Mouse (Mus musculus) stomach, embryonic 16.5 days (tissue): ENCODE measurements at regions not wholly inside any gene's neighbourhood (a gene's known extent, or its start where the extent isn't known, plus 50 kb on each side); places are given as distances from the start of the nearest gene placed in this dataset.

Experiments used
- ATAC-seq: fragments of 200-750 bp; cut with Nextera tagmentation; 2 replicates; pipeline ENCODE4 v1.8.0; 2017; ENCODE audit warnings: moderate number of reproducible peaks, moderate TSS enrichment; ENCODE audit not compliant: insufficient read depth, low FRiP score
- H3K27ac ChIP-seq: fragments of 300-500 bp; sonication (generic); 2 replicates; pipeline ENCODE4 v1.5.1; 2014; ENCODE audit warnings: low read length
- H3K27me3 ChIP-seq: fragments of 300-500 bp; sonication (generic); 2 replicates; pipeline ENCODE4 v1.6.1; 2014; ENCODE audit warnings: low read length, control low read depth, mixed read lengths; ENCODE audit not compliant: control insufficient read depth, insufficient read depth
- H3K36me3 ChIP-seq: fragments of 300-500 bp; sonication (generic); 2 replicates; pipeline ENCODE4 v1.6.1; 2014; ENCODE audit warnings: low read length; ENCODE audit not compliant: control insufficient read depth, insufficient read depth
- H3K4me1 ChIP-seq: fragments of 300-500 bp; sonication (generic); 2 replicates; pipeline ENCODE4 v1.6.1; 2014; ENCODE audit warnings: low read length, control low read depth, mixed read lengths; ENCODE audit not compliant: control insufficient read depth, insufficient read depth
- H3K4me2 ChIP-seq: fragments of 300-500 bp; sonication (generic); 2 replicates; pipeline ENCODE4 v1.6.1; 2014; ENCODE audit warnings: low read depth, low read length, mixed read lengths
- H3K4me3 ChIP-seq: fragments of 300-500 bp; sonication (generic); replicated peaks from 2 replicates; pipeline ENCODE4 v1.5.1; 2014; ENCODE audit warnings: mild to moderate bottlenecking, low read length
- H3K9ac ChIP-seq: fragments of 300-500 bp; sonication (generic); 2 replicates; pipeline ENCODE4 v1.6.1; 2014; ENCODE audit warnings: low read length
- H3K9me3 ChIP-seq: fragments of 300-500 bp; sonication (generic); replicated peaks from 2 replicates; pipeline ENCODE4 v1.6.1; 2016; ENCODE audit warnings: low read length, control low read depth; ENCODE audit not compliant: control insufficient read depth
- WGBS: fragments of 180-500 bp; shearing (Covaris S2); extraction: QIAGEN DNeasy Blood & Tissue Kit; methylation state at CpG from one replicate; pipeline ENCODE4 v1.1.7; 2014; 5-methylcytosine and 5-hydroxymethylcytosine counted together

DNA sequence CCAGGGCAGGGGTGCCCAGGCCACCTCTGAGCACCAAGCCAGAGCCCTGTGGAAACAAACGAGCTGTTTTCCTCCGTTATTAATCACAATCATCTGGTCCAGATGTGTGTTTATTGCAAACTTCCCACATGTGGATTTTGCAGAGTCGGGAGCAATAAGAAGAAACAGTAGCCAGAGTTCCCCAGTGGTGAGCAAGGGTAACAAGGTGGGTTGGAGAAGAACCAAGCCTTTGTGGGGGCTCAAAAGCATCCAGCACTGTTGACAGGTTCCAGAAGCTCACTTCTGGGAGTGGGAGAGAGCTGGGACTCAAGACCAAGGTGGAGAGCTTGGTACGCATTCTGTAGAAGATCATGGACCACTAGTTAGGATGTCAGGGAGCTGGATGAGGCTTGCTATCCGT lies 63.6 kb downstream of the Hif1an start:
- no peaks in the 10 kb centered on the region for H3K9me3 ChIP-seq
- no peak overlapping the region for H3K9ac ChIP-seq
- no peak overlapping the region for H3K4me3 ChIP-seq
- ATAC-seq = no peak
- H3K4me2 ChIP-seq = no peak overlapping the region
- H3K27me3 ChIP-seq = no peaks in the 10 kb centered on the region
- H3K4me1 ChIP-seq = no peaks in the 10 kb centered on the region
- no peaks in the 10 kb centered on the region for H3K36me3 ChIP-seq
- WGBS = 61% methylated on average over 5 of the region's 5 CpGs
- H3K27ac ChIP-seq = no peak overlapping the region

DNA sequence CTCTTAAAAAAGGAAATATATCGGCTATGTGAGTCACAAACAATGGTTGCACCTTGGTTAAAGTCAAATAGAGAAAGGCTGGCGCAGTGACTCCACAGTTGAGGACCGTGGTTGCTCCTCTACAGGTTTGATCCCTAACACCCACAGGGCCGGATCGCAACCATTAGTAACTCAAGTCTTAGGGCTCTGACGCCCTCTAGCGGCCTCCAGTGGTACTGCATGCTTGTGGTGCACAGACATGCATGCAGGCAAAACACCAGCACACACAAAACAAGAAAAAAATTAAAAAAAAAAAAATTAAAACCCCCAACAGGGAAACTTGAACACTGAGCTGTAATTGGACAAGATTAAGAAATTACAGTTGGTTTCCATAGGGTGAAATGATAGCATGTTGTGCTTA lies 67.1 kb downstream of the Hif1an start:
- 65% methylated on average over 7 of the region's 7 CpGs for WGBS
- no peaks in the 10 kb centered on the region for H3K36me3 ChIP-seq
- no peaks in the 10 kb centered on the region for H3K9me3 ChIP-seq
- no peaks in the 10 kb centered on the region for H3K27me3 ChIP-seq
- no peak overlapping the region for H3K4me3 ChIP-seq
- no peak overlapping the region for H3K27ac ChIP-seq
- H3K4me1 ChIP-seq = no peaks in the 10 kb centered on the region
- no peak for ATAC-seq
- H3K9ac ChIP-seq = no peak overlapping the region
- no peak overlapping the region for H3K4me2 ChIP-seq

DNA sequence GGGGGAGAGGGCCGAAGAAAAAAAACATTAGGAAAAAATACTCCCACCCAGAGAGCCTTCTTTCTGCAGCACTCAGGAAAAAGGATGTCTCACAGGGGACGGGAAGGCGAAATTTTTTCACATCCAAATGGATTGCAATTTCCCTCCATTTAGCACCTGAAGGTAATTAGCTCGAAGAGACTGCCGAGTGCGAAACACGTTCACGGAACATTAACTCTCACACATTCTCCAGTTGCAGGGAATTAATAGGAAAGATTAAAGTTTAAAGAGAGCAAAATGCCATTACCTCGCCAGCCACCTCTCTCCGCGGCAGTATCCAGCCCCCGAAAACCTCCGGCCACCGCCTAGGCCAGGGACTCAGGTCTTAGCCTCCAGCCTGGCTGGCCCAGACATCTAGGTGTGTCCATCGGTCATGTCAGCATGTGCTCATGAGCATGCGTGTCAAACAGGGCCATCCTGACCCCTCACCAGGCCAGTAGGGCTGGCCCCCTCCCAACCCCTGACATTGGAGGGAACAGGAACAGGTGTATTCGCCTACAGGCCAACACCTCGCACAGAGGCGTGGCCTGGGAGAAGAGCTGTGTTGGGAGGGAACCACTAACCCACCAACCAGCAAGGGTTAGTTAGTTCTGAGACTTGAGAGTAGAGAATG lies 68.8 kb downstream of the Hif1an start:
- WGBS = 76% methylated on average over 19 of the region's 19 CpGs
- Histone ChIP-seq H3K27ac (no peak overlapping the region), H3K4me3 (no peak overlapping the region), H3K9me3 (no peaks in the 10 kb centered on the region), H3K9ac (no peak overlapping the region), H3K4me1 (no peaks in the 10 kb centered on the region), H3K27me3 (no peaks in the 10 kb centered on the region; the same call in 1 of the 2 replicates), H3K36me3 (no peaks in the 10 kb centered on the region), H3K4me2 (no peak overlapping the region)
- no peak for ATAC-seq

DNA sequence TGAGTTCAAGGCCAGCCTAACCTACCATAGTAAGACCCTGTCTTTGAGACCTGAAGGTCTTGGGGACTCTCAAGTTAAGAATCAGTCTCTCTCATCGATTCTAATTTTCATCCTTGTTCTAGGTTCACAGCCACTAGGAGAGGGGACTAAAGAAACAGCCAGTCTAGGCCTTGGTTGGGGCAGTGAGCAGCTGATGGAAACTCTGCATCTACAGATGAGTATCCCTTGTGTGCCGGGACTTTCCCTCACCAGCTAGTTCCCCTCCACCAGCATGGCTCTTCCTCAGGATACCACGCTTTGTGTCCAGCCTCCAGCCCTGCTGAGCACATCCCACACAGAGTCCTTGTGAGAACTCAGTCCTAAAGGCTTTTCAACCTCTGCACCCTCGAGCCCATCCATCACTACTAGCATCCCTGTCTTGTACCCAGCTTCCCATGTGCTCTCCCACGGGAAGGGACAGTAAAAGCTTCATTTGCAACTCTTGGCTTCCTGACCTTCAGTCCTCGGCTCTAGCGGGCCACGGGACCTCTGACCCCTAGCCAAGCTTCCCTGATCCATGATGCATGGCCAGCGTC lies 74.6 kb downstream of the Hif1an start:
- H3K27me3 ChIP-seq = peaks cover 29% of the 10 kb centered on the region
- H3K27ac ChIP-seq = no peak overlapping the region
- ATAC-seq = no peak
- no peak overlapping the region for H3K4me2 ChIP-seq
- no peak overlapping the region for H3K9ac ChIP-seq
- WGBS = 55% methylated on average over 9 of the region's 9 CpGs
- H3K9me3 ChIP-seq = no peaks in the 10 kb centered on the region
- H3K36me3 ChIP-seq = no peaks in the 10 kb centered on the region
- no peak overlapping the region for H3K4me3 ChIP-seq
- no peaks in the 10 kb centered on the region; the same call in 1 of the 2 replicates for H3K4me1 ChIP-seq

DNA sequence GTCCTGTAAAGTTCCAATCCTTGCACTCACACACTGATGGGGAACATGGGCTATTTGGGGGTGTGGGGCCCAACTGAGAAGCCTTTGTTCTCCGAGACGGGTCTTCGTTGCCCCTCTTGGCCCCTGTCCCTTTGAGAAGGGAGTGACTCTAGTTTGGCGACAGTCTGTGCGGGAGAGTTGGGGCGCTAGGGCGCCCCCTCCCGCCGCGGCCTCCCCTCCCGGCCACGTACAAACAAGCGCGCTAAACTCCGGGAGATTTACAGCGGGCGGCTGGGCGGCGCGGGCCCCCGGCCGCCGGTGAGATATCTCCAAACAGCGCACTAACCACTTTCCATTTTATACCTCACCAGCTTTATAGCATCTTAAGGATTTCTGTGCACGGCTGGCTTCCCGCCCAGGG lies 77.4 kb downstream of the Hif1an start:
- Histone ChIP-seq H3K4me1 (no peaks in the 10 kb centered on the region; the same call in 1 of the 2 replicates), H3K4me2 (peak overlapping the region; percentile 30; the same call in 1 of the 2 replicates), H3K4me3 (peak overlapping the region; percentile 25), H3K36me3 (no peaks in the 10 kb centered on the region), H3K27me3 (peaks cover 42% of the 10 kb centered on the region), H3K9ac (no peak overlapping the region), H3K27ac (no peak overlapping the region), H3K9me3 (no peaks in the 10 kb centered on the region)
- no peak for ATAC-seq
- WGBS = under 1% methylated on average over 26 of the region's 26 CpGs

DNA sequence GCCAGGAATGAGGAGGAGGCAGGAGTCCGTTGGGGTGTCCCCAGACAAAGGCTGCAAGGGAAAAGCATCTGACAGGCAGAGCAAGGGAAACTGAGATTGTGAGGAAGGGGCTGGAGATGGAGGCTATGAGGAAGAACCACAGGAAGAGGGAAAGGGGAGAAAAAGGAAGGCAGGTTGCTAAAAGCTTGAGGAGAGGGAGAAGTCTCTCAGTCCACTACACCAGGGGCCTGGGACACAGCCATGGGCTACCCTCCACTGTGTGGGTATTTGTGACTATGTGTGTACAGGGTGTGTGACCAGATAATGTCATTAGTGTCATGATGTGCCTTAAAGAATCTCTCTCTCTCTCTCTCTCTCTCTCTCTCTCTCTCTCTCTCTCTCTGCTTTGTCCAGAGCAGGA lies 77.9 kb downstream of the Hif1an start:
- no peaks in the 10 kb centered on the region; the same call in 1 of the 2 replicates for H3K4me1 ChIP-seq
- H3K36me3 ChIP-seq = no peaks in the 10 kb centered on the region
- no peak overlapping the region for H3K27ac ChIP-seq
- 0% methylated on average over 1 of the region's 1 CpGs for WGBS
- H3K4me2 ChIP-seq = peak overlapping the region; percentile 30; the same call in 1 of the 2 replicates
- H3K9ac ChIP-seq = no peak overlapping the region
- peaks cover 42% of the 10 kb centered on the region for H3K27me3 ChIP-seq
- no peaks in the 10 kb centered on the region for H3K9me3 ChIP-seq
- ATAC-seq = no peak
- no peak overlapping the region for H3K4me3 ChIP-seq

DNA sequence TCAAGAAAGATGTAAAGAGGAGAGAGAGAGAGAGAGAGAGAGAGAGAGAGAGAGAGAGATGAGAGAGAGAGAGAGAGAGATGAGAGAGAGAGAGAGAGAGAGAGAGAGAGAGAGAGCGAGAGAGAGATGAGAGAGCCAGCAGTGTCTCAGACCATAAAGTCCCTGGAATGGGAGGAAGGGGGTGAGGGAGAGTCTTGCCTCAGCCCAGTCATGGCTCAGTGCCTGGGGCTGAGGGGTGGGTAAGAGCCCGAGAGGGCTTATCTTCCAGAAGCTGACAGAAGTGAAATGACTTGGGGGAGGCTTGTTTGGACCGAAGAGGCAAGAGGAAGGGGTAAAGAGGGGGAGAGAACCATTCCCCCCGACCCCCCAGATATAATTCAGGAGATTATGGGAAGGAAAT lies 79.6 kb downstream of the Hif1an start:
- Histone ChIP-seq H3K36me3 (no peaks in the 10 kb centered on the region), H3K9me3 (no peaks in the 10 kb centered on the region), H3K4me2 (no peak overlapping the region), H3K4me3 (no peak overlapping the region), H3K27ac (no peak overlapping the region), H3K4me1 (no peaks in the 10 kb centered on the region; the same call in 1 of the 2 replicates), H3K9ac (no peak overlapping the region), H3K27me3 (peaks cover 47% of the 10 kb centered on the region)
- 46% methylated on average over 4 of the region's 4 CpGs for WGBS
- ATAC-seq = no peak

DNA sequence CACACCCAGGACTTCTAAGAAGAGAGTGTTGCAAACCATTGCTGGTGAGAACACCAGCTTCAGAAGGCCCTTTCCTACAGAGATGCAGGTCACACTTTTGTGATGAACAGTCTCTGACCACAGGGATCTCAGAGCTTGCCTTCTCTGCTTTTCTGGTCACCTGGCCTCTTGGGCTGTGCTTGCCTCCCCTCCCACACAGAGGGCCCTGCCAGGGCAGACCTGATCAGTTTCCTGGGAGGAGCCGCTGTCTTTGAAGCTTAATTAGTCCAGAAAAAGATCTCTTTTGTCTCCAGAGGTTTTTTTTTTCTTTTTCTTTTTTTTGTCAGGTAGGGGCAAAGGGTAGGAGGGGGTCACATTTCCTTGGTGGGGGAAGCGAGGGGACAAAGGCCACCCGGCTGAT lies 81.7 kb downstream of the Hif1an start:
- H3K27ac ChIP-seq = no peak overlapping the region
- H3K27me3 ChIP-seq = peaks cover 46% of the 10 kb centered on the region
- H3K4me2 ChIP-seq = no peak overlapping the region
- H3K36me3 ChIP-seq = no peaks in the 10 kb centered on the region
- no peak overlapping the region for H3K4me3 ChIP-seq
- no peaks in the 10 kb centered on the region for H3K9me3 ChIP-seq
- H3K9ac ChIP-seq = no peak overlapping the region
- ATAC-seq = no peak
- no peaks in the 10 kb centered on the region; the same call in 1 of the 2 replicates for H3K4me1 ChIP-seq
- 51% methylated on average over 3 of the region's 3 CpGs for WGBS

DNA sequence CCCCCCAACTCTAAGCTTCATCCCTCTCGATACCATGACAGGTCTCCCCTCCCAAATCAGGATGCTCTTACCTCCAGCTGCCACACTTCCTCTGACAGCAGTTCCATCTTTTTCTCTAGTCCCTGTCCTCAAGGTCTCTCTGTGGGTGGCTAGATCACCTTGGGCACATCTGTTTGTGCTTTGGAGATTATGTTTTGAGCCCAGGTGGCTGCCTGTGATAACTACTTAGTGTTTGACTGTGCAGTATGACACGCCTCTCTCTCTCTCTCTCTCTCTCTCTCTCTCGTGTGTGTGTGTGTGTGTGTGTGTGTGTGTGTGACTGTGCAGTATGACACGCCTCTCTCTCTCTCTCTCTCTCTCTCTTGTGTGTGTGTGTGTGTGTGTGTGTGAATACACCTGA lies 82.3 kb downstream of the Hif1an start:
- Histone ChIP-seq H3K9ac (no peak overlapping the region), H3K36me3 (no peaks in the 10 kb centered on the region), H3K4me1 (no peaks in the 10 kb centered on the region; the same call in 1 of the 2 replicates), H3K9me3 (no peaks in the 10 kb centered on the region), H3K4me2 (no peak overlapping the region), H3K27ac (no peak overlapping the region), H3K27me3 (peaks cover 46% of the 10 kb centered on the region), H3K4me3 (no peak overlapping the region)
- WGBS = 43% methylated on average over 4 of the region's 4 CpGs
- ATAC-seq = no peak
